Mouse (Mus musculus) heart, embryonic 15.5 days (tissue): ENCODE data around the gene Arhgap24. TPM values are rescaled to one million over a fixed set of nuclear protein-coding genes. Genes with fewer than 3 reads are reported as not detected.

Experiments
- ATAC-seq: fragments of 200-750 bp; cut with Nextera tagmentation; replicated peaks from 2 replicates; pipeline ENCODE4 v1.8.0; 2017; ENCODE audit warnings: low read depth, moderate TSS enrichment; ENCODE audit not compliant: insufficient number of reproducible peaks, insufficient read depth, low FRiP score
- H3K27ac ChIP-seq: fragments of 300-500 bp; sonication (generic); 2 replicates; pipeline ENCODE4 v1.5.1; 2015; ENCODE audit warnings: mild to moderate bottlenecking, inconsistent platforms
- H3K27me3 ChIP-seq: fragments of 300-500 bp; sonication (generic); 2 replicates; pipeline ENCODE4 v1.6.1; 2015; ENCODE audit warnings: inconsistent platforms
- H3K36me3 ChIP-seq: fragments of 300-500 bp; sonication (generic); 2 replicates; pipeline ENCODE4 v1.6.1; 2015; ENCODE audit warnings: mild to moderate bottlenecking, inconsistent platforms
- H3K4me1 ChIP-seq: fragments of 300-500 bp; sonication (generic); replicated peaks from 2 replicates; pipeline ENCODE4 v1.6.1; 2015; ENCODE audit warnings: inconsistent platforms
- H3K4me2 ChIP-seq: fragments of 300-500 bp; sonication (generic); 2 replicates; pipeline ENCODE4 v1.6.1; 2015; ENCODE audit warnings: inconsistent platforms, mild to moderate bottlenecking, moderate library complexity
- H3K4me3 ChIP-seq: fragments of 300-500 bp; sonication (generic); 2 replicates; pipeline ENCODE4 v1.5.1; 2015; ENCODE audit warnings: mild to moderate bottlenecking, inconsistent platforms
- H3K9ac ChIP-seq: fragments of 300-500 bp; sonication (generic); 2 replicates; pipeline ENCODE4 v1.6.1; 2015; ENCODE audit warnings: mild to moderate bottlenecking, inconsistent platforms
- H3K9me3 ChIP-seq: fragments of 300-500 bp; sonication (generic); replicated peaks from 2 replicates; pipeline ENCODE4 v1.6.1; 2016; ENCODE audit warnings: inconsistent platforms
- WGBS: fragments of 180-500 bp; shearing (Covaris S2); methylation state at CpG from one replicate; pipeline ENCODE4 v1.1.7; 2015; ENCODE audit warnings: mixed read lengths; 5-methylcytosine and 5-hydroxymethylcytosine counted together
- polyA plus RNA-seq: library from polyadenylated mRNA; unstranded; fragments of >200 nt; fragmentation: Nextera tagmentation; extraction: Ambion mirVana; gene quantifications from 2 replicates; pipeline ENCODE4 v1.2.1, GENCODE M21; 2015

Gene Arhgap24
- 13.4 and 16.7 TPM in 2 replicates for polyA plus RNA-seq

DNA sequence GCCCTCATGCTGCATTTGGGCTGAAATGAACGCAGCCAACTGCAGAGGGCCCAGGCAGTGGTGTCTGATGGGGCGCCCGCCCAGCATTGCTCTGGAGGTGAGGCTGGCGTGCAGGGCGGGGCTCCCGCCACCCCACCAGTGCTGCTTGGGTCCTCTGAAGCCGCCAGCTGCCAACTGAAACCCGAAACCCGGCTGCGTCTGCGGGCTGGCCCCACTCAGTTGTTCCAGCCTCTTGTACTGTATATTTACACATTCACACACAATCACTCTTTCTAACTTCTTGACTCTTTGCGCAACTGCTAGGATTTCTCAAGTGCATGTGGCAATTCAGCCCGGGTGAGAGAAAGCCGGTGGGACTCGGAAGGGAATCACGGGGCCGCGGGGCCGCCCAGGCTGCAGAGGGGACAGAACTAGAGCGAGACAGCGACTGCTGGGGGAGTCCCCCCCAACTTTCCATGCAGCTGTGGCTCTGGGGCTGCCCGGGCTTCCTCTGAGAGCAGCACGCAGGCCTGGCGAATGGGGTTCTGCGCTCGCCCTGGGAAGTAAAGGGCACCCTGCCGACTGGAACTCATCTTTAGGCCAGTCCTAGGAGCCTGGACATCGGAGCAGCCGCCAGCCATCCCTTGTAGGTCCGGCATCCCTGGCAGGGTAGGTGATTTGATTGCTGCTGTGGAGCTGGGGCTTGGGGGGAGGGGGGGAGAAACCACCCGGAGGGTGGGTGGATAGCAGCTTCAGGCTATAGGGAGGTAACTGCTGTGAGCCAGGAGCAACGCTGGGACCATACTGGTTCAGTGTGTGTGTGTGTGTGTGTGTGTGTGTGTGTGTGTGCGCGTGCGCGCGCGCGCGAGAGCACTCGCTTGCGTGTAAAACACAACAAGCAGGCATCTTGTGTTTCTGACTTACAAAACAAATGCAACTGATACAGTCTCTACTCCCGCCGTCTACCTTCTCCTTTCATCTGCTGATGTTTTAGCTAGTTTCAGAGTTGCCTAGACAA is at the start of gene Arhgap24:
Gene Arhgap24 (plus strand): TSS at position 177 of the 997 bp plus-strand sequence.
- Histone ChIP-seq H3K4me2 (peak within 1 kb of the TSS; percentile 91), H3K4me1 (peaks cover 6% of the 10 kb centered on the region), H3K4me3 (peak within 1 kb of the TSS; percentile 63), H3K36me3 (no peaks in the 10 kb centered on the region), H3K9me3 (no peaks in the 10 kb centered on the region), H3K27ac (peak within 1 kb of the TSS; percentile 71), H3K27me3 (no peaks in the 10 kb centered on the region; the same call in 1 of the 2 replicates), H3K9ac (peak within 1 kb of the TSS; percentile 59)
- WGBS = 1% methylated on average over 44 of the region's 44 CpGs
- peak; percentile 85 for ATAC-seq

DNA sequence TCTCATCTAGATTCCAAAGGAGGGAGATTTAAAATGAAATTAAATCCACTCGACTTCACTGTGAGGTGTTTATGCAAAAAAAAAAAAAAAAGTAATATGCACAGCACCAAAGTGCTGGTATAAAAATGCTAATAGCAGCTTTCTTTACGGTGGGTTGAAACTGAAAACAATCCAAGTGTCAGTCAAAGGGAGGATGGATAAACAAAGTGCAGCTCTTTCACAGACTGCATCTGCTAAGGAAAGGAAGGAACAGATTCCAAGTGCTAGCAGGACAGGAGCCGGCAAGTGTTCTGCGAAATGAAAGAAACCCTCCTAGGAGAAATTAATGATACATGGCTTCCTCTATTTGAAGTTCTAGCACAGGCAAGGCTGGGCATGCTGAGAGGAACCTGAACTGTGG is 47.0 kb upstream of the Arhgap24 start:
- H3K36me3 ChIP-seq = no peaks in the 10 kb centered on the region
- no peak overlapping the region for H3K4me3 ChIP-seq
- WGBS = 47% methylated on average over 4 of the region's 4 CpGs
- H3K4me1 ChIP-seq = no peaks in the 10 kb centered on the region
- H3K27me3 ChIP-seq = no peaks in the 10 kb centered on the region
- no peak overlapping the region for H3K9ac ChIP-seq
- no peak overlapping the region for H3K4me2 ChIP-seq
- no peaks in the 10 kb centered on the region for H3K9me3 ChIP-seq
- H3K27ac ChIP-seq = no peak overlapping the region
- ATAC-seq = no peak

DNA sequence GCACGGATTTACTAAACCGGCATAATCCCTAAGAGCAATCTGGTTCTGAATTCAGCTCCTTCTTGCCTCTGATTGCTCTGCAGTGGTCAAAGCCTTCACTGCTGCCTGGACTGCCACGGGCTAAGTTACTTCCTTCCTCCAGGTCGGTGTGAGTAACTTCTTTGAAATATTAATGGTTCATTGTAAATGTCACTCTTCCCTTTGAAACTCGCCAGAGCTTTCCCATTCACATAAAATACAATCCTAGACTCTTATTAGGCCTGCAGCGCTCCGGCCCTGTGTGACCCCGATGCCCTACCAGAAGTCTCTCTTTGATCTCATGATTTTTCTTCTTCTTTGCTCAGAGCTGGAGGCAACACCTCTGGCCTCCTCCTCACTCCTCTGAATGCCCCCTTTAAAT is 44.6 kb upstream of the Arhgap24 start:
- 81% methylated on average over 8 of the region's 8 CpGs for WGBS

DNA sequence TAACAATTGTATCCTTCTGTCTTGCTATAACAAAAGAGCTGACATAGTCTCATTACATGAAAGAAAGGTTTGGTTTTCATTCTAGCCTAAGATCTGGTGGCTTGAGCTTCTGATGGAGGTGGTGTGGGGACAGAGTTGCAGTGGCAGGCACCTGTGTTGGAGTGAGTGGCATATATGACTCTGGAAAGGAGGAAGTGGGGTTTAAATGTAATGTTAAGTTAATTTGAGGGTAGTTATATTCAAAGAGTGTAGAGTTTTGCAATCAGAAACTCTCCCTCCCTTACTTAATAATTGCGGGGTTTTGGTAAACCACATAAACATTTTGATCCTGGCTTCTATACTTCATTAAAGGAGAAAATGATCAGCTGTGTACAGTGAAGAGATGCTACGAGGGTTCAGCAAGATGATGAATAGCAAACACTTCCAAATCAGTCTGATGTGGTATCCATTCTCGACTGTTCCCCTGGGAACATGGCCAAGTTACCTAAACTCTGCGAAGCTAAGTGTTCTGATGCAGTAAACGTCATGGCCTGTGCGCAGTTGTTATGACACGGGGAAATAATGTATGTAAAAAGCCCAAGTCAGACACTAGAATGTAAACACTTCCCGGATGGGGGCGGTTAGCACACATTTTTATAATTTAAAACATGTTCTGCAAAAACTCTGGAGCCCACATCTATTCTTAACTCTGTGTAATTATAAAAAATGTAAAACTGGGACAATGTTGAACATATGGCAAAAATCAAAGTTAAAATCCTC is 41.9 kb upstream of the Arhgap24 start:
- Histone ChIP-seq H3K4me1 (no peaks in the 10 kb centered on the region), H3K9me3 (no peaks in the 10 kb centered on the region), H3K36me3 (no peaks in the 10 kb centered on the region), H3K27me3 (no peaks in the 10 kb centered on the region), H3K4me3 (no peak overlapping the region), H3K4me2 (no peak overlapping the region), H3K9ac (no peak overlapping the region), H3K27ac (no peak overlapping the region)
- ATAC-seq = no peak
- 78% methylated on average over 9 of the region's 9 CpGs for WGBS

More for the DNA sequence above, 44.6 kb upstream of the Arhgap24 start:
- Histone ChIP-seq H3K36me3 (no peaks in the 10 kb centered on the region), H3K9ac (no peak overlapping the region), H3K9me3 (no peaks in the 10 kb centered on the region), H3K4me3 (no peak overlapping the region), H3K4me2 (no peak overlapping the region), H3K27ac (no peak overlapping the region), H3K4me1 (no peaks in the 10 kb centered on the region), H3K27me3 (no peaks in the 10 kb centered on the region)
- no peak for ATAC-seq

DNA sequence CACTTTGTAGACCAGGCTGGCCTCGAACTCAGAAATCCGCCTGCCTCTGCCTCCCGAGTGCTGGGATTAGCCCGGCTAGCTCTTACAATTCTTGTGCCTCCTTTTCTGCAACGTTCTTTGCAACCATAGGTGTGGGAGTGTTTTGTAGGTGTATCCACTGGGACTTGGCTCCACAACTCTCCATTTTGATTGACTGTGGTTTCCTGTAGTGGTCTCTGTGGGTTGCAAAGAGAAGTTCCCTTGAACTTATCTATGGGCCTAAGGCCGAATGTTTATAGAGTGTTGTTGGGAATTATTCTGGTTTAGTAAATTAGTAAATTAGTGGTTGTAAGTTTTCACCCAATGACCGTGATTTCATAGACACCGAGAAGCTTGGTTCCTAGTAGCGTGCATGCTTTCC is 33.8 kb upstream of the Arhgap24 start:
- H3K9me3 ChIP-seq = no peaks in the 10 kb centered on the region
- no peak for ATAC-seq
- no peaks in the 10 kb centered on the region for H3K4me1 ChIP-seq
- no peak overlapping the region for H3K4me2 ChIP-seq
- H3K9ac ChIP-seq = no peak overlapping the region
- no peaks in the 10 kb centered on the region for H3K27me3 ChIP-seq
- H3K36me3 ChIP-seq = no peaks in the 10 kb centered on the region
- 86% methylated on average over 9 of the region's 9 CpGs for WGBS
- no peak overlapping the region for H3K4me3 ChIP-seq
- no peak overlapping the region for H3K27ac ChIP-seq

DNA sequence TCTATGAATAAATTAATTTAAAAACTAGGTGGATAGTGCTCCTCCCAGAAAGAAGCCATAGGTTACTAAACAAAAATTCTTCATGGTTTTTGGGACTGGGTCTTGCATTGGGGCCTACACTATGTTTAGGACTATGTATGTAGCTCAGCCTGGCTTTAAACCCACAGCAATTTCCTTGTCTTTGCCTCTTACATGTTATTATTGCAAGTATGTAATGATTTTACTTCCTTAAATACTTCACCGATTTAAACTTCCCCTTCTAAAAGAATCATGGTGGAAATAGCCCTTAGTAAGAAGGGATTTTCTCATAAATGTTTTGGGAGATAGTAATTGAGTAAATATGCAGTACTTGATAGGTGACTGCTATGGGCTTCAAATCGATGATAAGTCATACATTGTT is 30.3 kb upstream of the Arhgap24 start:
- H3K4me1 ChIP-seq = no peaks in the 10 kb centered on the region
- H3K27ac ChIP-seq = no peak overlapping the region
- WGBS = 84% methylated on average over 2 of the region's 2 CpGs
- H3K9ac ChIP-seq = no peak overlapping the region
- no peak for ATAC-seq
- no peaks in the 10 kb centered on the region for H3K9me3 ChIP-seq
- no peak overlapping the region for H3K4me3 ChIP-seq
- no peaks in the 10 kb centered on the region for H3K36me3 ChIP-seq
- no peaks in the 10 kb centered on the region for H3K27me3 ChIP-seq
- no peak overlapping the region for H3K4me2 ChIP-seq

DNA sequence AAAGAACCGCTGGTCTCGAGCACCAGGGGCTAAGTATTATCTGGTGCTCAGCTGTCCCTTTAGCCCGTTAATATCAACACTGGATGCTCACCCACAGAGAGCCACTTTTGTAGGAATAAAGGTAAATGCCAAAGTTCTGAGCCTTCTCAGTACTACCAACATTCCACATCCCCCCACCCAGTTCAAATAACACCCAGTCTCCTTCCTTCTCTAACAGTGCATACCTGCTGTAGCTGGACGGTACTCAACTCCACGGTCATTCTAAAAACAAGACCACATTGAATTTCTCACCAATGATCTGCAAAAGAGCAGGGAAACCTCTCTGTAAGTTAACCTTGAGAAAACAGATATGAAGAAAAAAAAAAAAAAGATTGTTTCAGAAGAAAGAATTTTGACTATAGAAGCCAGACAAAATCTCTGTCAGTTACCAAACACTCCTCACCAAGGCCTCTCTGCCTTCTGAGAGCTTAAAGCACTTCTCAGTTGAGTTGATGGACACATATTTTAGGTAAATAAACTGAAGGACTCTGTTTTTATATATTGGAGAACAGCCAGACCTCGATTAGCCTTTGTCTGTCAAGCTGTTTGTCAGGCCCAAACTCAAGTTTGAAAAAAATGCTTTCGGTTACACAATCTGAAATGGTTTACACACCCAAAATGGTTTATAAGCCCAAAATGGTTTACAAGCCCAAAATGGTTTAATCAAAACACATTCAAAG is 29.0 kb upstream of the Arhgap24 start:
- Histone ChIP-seq H3K27ac (no peak overlapping the region), H3K36me3 (no peaks in the 10 kb centered on the region), H3K4me2 (no peak overlapping the region), H3K27me3 (no peaks in the 10 kb centered on the region), H3K4me3 (no peak overlapping the region), H3K9ac (no peak overlapping the region), H3K4me1 (no peaks in the 10 kb centered on the region), H3K9me3 (no peaks in the 10 kb centered on the region)
- 78% methylated on average over 7 of the region's 7 CpGs for WGBS
- no peak for ATAC-seq

DNA sequence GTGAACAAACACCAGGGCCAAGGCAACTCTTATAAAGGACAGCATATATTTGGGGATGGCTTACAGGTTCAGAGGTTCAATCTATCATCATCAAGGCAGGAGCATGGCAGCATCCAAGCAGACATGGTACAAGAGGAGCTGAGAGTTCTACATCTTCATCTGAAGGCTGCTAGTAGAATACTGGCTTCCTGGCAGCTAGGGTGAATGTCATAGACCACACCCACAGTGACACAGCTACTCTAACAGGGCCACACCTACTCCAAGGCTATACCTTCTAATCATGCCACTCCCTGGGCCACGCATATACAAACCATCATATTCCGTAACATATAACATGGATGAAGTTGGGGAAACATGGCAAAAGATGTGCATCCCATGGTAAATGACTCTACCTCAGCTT is 27.9 kb upstream of the Arhgap24 start:
- Histone ChIP-seq H3K9me3 (no peaks in the 10 kb centered on the region), H3K4me1 (no peaks in the 10 kb centered on the region), H3K4me2 (no peak overlapping the region), H3K36me3 (no peaks in the 10 kb centered on the region), H3K27ac (no peak overlapping the region), H3K27me3 (no peaks in the 10 kb centered on the region), H3K4me3 (no peak overlapping the region), H3K9ac (no peak overlapping the region)
- no peak for ATAC-seq
- WGBS = 85% methylated on average over 2 of the region's 2 CpGs

DNA sequence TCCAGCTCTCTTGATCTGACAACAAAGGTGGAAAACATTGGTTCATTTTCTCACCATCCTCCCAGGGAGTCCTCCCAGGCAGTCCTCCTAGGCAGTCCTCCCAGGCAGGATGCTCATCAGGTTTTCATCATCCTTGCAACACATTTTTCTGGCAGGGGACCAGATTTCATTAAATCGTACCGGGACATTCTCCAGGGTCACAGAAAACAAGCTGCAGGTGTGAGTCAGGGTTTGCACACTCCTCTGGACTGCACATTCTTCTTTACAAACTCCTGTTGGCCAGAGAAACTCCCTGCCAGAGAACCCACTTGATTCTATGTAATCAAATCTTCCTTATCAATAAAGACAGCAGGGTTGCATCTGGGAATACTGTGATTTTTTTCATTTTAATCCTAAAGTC is 25.9 kb upstream of the Arhgap24 start:
- no peaks in the 10 kb centered on the region for H3K27me3 ChIP-seq
- H3K4me3 ChIP-seq = no peak overlapping the region
- H3K27ac ChIP-seq = no peak overlapping the region
- 36% methylated on average over 2 of the region's 2 CpGs for WGBS
- no peaks in the 10 kb centered on the region for H3K9me3 ChIP-seq
- H3K9ac ChIP-seq = no peak overlapping the region
- H3K36me3 ChIP-seq = no peaks in the 10 kb centered on the region
- H3K4me1 ChIP-seq = no peaks in the 10 kb centered on the region
- H3K4me2 ChIP-seq = no peak overlapping the region
- ATAC-seq = no peak

DNA sequence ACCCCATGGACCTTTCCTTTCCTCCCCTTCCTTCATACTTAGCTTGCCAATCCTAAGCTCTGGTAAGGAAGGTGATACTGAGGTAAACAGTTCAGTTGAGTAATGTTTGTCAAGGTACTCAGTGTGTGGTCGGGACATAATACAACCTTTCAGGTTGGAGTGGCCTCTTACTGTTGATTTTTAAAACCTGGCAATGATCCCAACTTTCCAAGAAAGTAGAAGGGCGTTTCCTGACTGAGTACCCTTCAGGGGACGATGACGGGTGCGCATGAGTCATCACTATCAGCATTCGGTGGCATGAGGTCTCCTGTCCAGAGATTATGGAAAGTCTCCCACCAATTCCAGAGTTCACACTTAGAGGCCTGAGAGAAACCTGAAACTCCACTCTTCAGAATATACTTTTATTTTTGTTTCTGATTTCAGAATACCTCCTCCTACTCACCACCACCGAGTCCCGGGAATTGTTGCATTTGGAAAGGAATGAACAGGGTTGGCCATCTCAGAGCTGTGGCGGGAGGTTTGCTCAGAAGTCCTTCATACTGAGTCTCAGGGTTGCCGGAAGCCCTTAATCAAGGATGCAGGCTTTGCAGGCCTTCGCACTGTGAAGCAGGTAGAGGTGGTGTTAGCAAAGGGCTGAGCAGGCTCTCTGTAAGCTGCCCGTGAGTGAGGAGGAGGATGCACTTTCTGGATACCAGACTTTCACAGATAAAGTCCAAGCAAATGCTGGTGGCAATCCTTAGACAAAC is 20.6 kb upstream of the Arhgap24 start:
- no peak overlapping the region for H3K9ac ChIP-seq
- no peak overlapping the region for H3K4me3 ChIP-seq
- no peak for ATAC-seq
- H3K27ac ChIP-seq = no peak overlapping the region
- H3K9me3 ChIP-seq = no peaks in the 10 kb centered on the region
- no peaks in the 10 kb centered on the region for H3K36me3 ChIP-seq
- no peaks in the 10 kb centered on the region for H3K27me3 ChIP-seq
- no peaks in the 10 kb centered on the region for H3K4me1 ChIP-seq
- 42% methylated on average over 12 of the region's 12 CpGs for WGBS
- H3K4me2 ChIP-seq = no peak overlapping the region
